Mouse (Mus musculus) thymus, adult 2 months (tissue): ENCODE results near the gene Rhox4c. TPM values are rescaled to one million over a fixed set of nuclear protein-coding genes. Genes with fewer than 3 reads are reported as not detected.
"Not testable (repeated sequence)": the region's sequence is repeated elsewhere in the genome, so short reads cannot be mapped to it uniquely, and the experiment has no call there.

Source experiments
- DNase-seq: peaks from one replicate; pipeline ENCODE4 v3.0.0; 2021
- H3K27ac ChIP-seq: fragments of 200-500 bp; 2 replicates; pipeline ENCODE4 v1.5.1; 2012; ENCODE audit warnings: low read length, control low read depth; ENCODE audit not compliant: control insufficient read depth, insufficient read depth
- H3K27me3 ChIP-seq: fragments of 200-500 bp; 2 replicates; pipeline ENCODE4 v1.6.1; 2012; ENCODE audit warnings: mild to moderate bottlenecking, low read length, moderate library complexity, mixed read lengths; ENCODE audit not compliant: control insufficient read depth, insufficient read depth
- H3K36me3 ChIP-seq: fragments of 200-500 bp; 2 replicates; pipeline ENCODE4 v1.6.1; 2012; ENCODE audit warnings: mild to moderate bottlenecking, low read length, moderate library complexity; ENCODE audit not compliant: control insufficient read depth, insufficient read depth
- H3K4me1 ChIP-seq: fragments of 200-500 bp; replicated peaks from 2 replicates; pipeline ENCODE4 v1.6.1; 2012; ENCODE audit warnings: low read length; ENCODE audit not compliant: control insufficient read depth, insufficient read depth
- H3K4me3 ChIP-seq: fragments of 200-500 bp; 2 replicates; pipeline ENCODE4 v1.5.1; 2012; ENCODE audit warnings: mild to moderate bottlenecking, low read length, control low read depth, moderate library complexity; ENCODE audit not compliant: control insufficient read depth, insufficient read depth
- WGBS: fragments of 180-500 bp; shearing (Covaris S2); methylation state at CpG from one replicate; pipeline ENCODE4 v1.1.7; 2018; 5-methylcytosine and 5-hydroxymethylcytosine counted together
- polyA plus RNA-seq: library from polyadenylated mRNA; depleted of rRNA; stranded (reverse); fragments of >200 nt; gene quantifications from 2 replicates; pipeline ENCODE4 v1.2.3, GENCODE M21; 2012; rRNA removed

Rhox4c gene
- not detected in 2 replicates for polyA plus RNA-seq

DNA sequence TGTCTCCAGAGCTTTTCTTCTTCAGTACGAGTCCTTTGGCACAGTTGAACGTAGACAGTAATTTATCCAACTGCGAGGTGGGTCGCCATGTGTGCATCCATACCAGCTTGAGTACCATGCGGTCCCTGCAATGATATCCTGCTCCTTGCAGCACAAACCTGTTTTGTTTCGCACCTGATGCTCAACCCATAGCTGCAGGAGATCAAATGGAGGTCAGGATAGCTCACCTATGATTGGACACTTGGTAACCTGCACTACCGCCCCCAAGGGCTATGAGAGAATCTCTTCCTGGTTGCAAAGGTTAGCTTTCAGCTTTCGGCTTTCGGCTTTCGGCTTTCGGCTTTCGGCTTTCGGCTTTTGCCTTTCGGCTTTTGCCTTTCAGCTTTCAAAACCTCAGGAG is at the start of gene Rhox4c:
Gene Rhox4c, plus strand, starts transcription at position 301 of the 400 bp plus-strand sequence.
- H3K36me3 ChIP-seq, H3K4me3 ChIP-seq, DNase-seq, H3K4me1 ChIP-seq, H3K27ac ChIP-seq, H3K27me3 ChIP-seq: not testable (repeated sequence)
- WGBS = 97% methylated on average over 14 of the region's 14 CpGs

DNA sequence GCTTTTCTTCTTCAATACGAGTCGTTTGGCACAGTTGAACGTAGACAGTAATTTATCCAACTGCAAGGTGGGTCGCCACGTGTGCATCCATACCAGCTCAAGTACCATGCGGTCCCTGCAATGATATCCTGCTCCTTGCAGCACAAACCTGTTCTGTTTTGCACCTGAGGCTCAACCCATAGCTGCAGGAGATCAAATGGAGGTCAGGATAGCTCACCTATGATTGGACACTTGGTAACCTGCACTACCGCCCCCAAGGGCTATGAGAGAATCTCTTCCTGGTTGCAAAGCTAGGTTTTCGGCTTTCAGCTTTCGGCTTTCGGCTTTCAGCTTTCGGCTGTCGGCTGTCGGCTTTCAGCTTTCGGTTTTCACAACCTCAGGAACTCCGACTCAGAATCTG is 47.9 kb upstream of the Rhox4c start, which contains the start of gene Rhox4b:
Gene Rhox4b, plus strand, starts transcription at position 301 of the 400 bp plus-strand sequence.
- WGBS = 88% methylated on average over 15 of the region's 15 CpGs
- H3K27ac ChIP-seq, H3K4me3 ChIP-seq, H3K36me3 ChIP-seq, H3K27me3 ChIP-seq, H3K4me1 ChIP-seq, DNase-seq: not testable (repeated sequence)

- H3K4me1 ChIP-seq, H3K4me3 ChIP-seq, H3K27me3 ChIP-seq, H3K27ac ChIP-seq, DNase-seq, H3K36me3 ChIP-seq: not testable (repeated sequence)
- WGBS = 93% methylated on average over 5 of the region's 10 CpGs
These were observed 26.8 kb upstream of the Rhox4c start, which contains the start of gene Rhox2c for GRCm38 (mm10) chrX:37453380-37453779. Gene Rhox2c (plus strand): TSS chrX:37453680.

- WGBS = 94% methylated on average over 3 of the region's 4 CpGs
- H3K27me3 ChIP-seq, H3K36me3 ChIP-seq, H3K27ac ChIP-seq, DNase-seq, H3K4me1 ChIP-seq, H3K4me3 ChIP-seq: not testable (repeated sequence)
These were observed 21.9 kb upstream of the Rhox4c start, which contains the start of gene Rhox3c for GRCm38 (mm10) chrX:37458285-37458684. Gene Rhox3c (plus strand): TSS chrX:37458585.

DNA sequence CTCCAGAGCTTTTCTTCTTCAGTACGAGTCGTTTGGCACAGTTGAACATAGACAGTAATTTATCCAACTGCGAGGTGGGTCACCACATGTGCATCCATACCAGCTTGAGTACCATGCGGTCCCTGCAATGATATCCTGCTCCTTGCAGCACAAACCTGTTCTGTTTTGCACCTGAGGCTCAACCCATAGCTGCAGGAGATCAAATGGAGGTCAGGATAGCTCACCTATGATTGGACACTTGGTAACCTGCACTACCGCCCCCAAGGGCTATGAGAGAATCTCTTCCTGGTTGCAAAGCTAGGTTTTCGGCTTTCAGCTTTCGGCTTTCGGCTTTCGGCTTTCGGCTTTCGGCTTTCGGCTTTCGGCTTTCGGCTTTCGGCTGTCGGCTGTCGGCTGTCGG is 33.9 kb downstream of the Rhox4c start, which contains the start of gene Rhox4d:
Gene Rhox4d, plus strand, starts transcription at position 301 of the 400 bp plus-strand sequence.
- not testable (repeated sequence) for DNase-seq, H3K36me3 ChIP-seq, H3K4me1 ChIP-seq, H3K27me3 ChIP-seq, H3K4me3 ChIP-seq, H3K27ac ChIP-seq
- WGBS = 92% methylated on average over 9 of the region's 18 CpGs

GRCm38 (mm10) chrX:37530152-37530551 is 50.0 kb downstream of the Rhox4c start, which contains the start of gene Rhox2e:
Gene Rhox2e (plus strand): TSS chrX:37530452.
- WGBS = 89% methylated on average over 2 of the region's 8 CpGs
- DNase-seq, H3K27me3 ChIP-seq, H3K4me1 ChIP-seq, H3K36me3 ChIP-seq, H3K4me3 ChIP-seq, H3K27ac ChIP-seq: not testable (repeated sequence)

Other genes with a start within 250 kb of the Rhox4c start
- gene Rhox2a, start 235.4 kb upstream of the Rhox4c start, polyA plus RNA-seq = not detected in 2 replicates
- gene Rhox3a, start 230.4 kb upstream of the Rhox4c start, polyA plus RNA-seq = not detected in 2 replicates
- gene Rhox4a, start 215.0 kb upstream of the Rhox4c start, polyA plus RNA-seq = not detected in 2 replicates
- gene Rhox3a2, start 100.3 kb upstream of the Rhox4c start, polyA plus RNA-seq = not detected in 2 replicates
- gene Rhox4a2, start 89.5 kb upstream of the Rhox4c start, polyA plus RNA-seq = 1.2 and 1.6 TPM in 2 replicates
- gene Rhox2b, start 68.3 kb upstream of the Rhox4c start, polyA plus RNA-seq = not detected in 2 replicates
- gene Rhox4b, start 47.8 kb upstream of the Rhox4c start, polyA plus RNA-seq = 0.48 and 0.54 TPM in 2 replicates
- gene Rhox2c, start 26.7 kb upstream of the Rhox4c start, polyA plus RNA-seq = not detected in 2 replicates
- not detected in 2 replicates for gene Rhox3c, start 21.8 kb upstream of the Rhox4c start, polyA plus RNA-seq
- not detected in 2 replicates for gene Rhox2d, start 13.1 kb downstream of the Rhox4c start, polyA plus RNA-seq
- not detected in 2 replicates for gene Rhox4d, start 34.0 kb downstream of the Rhox4c start, polyA plus RNA-seq
- not detected in 2 replicates for gene Rhox2e, start 50.1 kb downstream of the Rhox4c start, polyA plus RNA-seq
- not detected in 2 replicates for gene Rhox3e, start 61.7 kb downstream of the Rhox4c start, polyA plus RNA-seq
- not detected in 2 replicates for gene Rhox4e, start 77.1 kb downstream of the Rhox4c start, polyA plus RNA-seq
- gene Rhox2f, start 91.1 kb downstream of the Rhox4c start, polyA plus RNA-seq = not detected in 2 replicates
- not detected in 2 replicates for gene Rhox3f, start 100.7 kb downstream of the Rhox4c start, polyA plus RNA-seq
- not detected in 2 replicates for gene Rhox4f, start 127.4 kb downstream of the Rhox4c start, polyA plus RNA-seq
- gene Rhox3g, start 148.3 kb downstream of the Rhox4c start, polyA plus RNA-seq = not detected in 2 replicates
- not detected in 2 replicates for gene Rhox2g, start 163.1 kb downstream of the Rhox4c start, polyA plus RNA-seq
- not detected in 2 replicates for gene Rhox4g, start 171.0 kb downstream of the Rhox4c start, polyA plus RNA-seq
- not detected in 2 replicates for gene Rhox3h, start 188.4 kb downstream of the Rhox4c start, polyA plus RNA-seq
- gene Rhox2h, start 192.9 kb downstream of the Rhox4c start, polyA plus RNA-seq = not detected in 2 replicates